Mouse (Mus musculus) gastrocnemius, postnatal 25 days (tissue): Measurements from ENCODE around the gene Olfr102. TPM values are rescaled to one million over a fixed set of nuclear protein-coding genes. Genes with fewer than 3 reads are reported as not detected.

Source experiments
- DNase-seq: peaks from one replicate; pipeline ENCODE4 v3.0.0; 2022
- long read RNA-seq, 2 experiments: library from polyadenylated mRNA; stranded (forward); transcript quantifications; one replicate each; pipeline ENCODE4 v2.0.0; 2021
- total RNA-seq, 2 experiments: library from RNA; stranded (reverse); gene quantifications; 1 replicate in 1 of 2; 2 replicates in 1 of 2; pipeline ENCODE4 v1.2.3; 2021

Olfr102 gene
- total RNA-seq, result not detected
- long read RNA-seq, experiment 1, result 0 reads
- long read RNA-seq, experiment 2, result 0 reads

DNA sequence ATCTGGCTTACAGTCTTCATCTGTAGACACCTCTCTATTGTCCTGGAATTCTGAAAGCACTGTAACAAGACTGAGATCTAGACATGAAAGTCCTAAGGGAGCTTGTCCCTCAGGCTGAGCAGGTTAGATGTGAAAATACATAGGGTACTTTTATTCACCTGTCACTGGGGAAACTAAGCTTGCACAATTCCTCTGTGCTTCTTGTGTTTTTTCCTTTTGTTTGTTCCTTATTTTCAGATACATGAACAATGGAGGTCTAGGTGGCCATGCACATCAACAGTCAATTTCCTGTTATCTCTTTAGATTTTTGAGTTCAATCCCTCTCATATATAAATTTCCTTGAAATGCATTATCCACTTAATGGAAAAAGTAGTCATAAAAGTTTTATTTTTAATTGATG lies at the start of gene Olfr102:
Olfr102 (minus strand) TSS at position 101 of the 400 bp plus-strand sequence.
- no peak for DNase-seq

DNA sequence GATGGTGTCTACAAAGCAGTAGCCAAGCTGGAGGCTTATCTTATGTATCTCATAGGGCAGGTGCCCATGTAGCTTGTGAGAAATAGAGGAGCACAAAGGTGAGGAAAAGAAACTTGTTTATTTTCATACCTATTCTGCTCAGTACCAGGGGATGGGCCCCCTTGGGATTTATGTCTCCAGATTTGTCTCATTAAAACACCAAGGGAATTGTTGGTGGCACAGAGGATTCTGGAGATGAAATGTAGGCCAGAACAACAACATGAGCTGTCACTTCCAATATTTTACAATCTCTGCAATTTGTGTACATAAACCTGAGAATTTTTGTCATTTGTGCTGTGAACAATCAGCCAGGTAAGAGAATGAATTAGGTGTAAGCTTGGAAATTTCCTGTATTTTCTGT lies 42.4 kb upstream of the Olfr102 start, which contains the start of gene Olfr104-ps:
Olfr104-ps (plus strand) TSS at position 301 of the 400 bp plus-strand sequence.
- DNase-seq, result no peak

DNA sequence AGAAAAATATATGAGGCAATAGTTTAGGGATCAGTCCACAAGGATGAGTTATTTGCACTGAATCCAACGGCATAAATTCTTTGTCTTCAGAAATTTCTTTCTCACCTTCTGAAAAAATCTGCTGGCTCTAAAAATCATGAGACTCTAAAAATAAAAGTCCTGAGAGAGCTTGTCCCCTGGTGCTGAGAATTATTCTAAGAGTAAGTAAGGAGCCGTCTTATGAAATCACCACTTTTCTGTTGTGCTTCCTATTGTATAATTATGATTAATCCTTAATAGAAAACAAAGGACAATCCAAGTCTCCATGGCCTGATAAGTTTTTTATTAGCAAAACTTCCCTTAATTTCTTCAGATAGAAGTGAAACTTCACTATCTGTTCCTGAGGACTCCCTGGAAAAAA lies 22.7 kb upstream of the Olfr102 start, which contains the start of gene Olfr103:
Olfr103 (minus strand) TSS at position 101 of the 400 bp plus-strand sequence.
- DNase-seq, result no peak

DNA sequence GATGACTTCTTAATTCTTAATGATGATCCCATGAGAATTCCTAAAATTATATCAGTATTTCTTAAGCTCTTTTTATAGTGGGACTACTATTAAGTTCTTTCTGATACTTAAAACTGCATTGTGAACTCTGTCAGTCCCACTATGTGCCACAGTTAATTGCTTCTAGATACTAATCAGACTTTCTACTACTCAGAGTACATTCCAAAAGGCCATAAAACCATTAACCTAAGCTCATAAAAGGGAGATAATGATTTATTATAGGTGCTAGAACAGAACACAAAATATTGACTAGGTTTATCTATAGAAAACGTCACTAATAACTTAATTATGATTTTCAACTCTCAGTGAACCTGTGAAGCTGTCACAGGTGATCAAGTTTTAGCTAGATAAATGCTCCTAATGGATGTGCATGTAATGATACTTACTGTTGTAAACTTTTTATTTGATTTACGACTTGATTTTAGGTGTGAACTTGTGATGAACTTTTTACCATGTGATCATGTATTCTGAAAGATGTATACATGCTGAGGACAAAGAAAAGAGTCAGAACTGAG lies 6.6 kb downstream of the Olfr102 start:
- DNase-seq, result no peak

DNA sequence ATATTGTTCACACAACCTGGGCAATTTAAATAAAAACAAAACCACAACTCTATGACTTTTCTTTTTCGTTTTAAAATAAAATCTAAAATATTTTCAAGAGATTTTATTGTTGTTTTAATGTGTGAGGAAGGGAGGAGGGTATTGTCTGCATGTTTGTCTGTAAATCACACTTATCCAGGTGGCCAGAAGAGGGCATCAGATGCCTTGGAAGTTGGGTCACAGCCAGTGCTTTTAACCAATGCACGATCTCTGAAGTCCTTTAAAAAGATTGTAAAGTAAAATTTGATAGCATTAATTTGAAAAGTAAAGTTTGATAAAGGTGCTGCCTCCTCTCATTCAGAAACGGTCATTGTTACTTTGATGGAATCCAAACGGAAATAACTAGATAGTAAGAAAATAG lies 8.4 kb downstream of the Olfr102 start:
- DNase-seq, result no peak

DNA sequence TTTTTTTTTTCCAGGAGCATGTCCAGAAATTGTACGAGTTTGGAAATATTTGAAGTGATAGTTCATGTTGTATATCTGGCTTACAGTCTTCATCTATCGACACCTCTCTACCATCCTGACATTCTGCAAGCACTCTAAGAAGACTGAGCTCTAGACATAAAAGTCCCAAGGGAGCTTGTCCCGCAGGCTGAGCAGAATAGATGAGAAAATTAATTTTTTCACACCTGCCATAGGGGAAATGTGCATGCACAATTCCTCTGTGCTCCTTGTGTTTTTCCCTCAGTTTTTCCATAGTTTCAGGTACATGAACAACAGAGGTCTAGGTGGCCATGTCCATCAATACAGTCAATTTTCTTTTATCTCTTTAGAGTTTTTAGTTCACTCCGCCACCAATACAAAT lies 12.6 kb downstream of the Olfr102 start, which contains the start of gene Olfr101:
Olfr101 (minus strand) TSS at position 101 of the 400 bp plus-strand sequence.
- DNase-seq, result no peak

DNA sequence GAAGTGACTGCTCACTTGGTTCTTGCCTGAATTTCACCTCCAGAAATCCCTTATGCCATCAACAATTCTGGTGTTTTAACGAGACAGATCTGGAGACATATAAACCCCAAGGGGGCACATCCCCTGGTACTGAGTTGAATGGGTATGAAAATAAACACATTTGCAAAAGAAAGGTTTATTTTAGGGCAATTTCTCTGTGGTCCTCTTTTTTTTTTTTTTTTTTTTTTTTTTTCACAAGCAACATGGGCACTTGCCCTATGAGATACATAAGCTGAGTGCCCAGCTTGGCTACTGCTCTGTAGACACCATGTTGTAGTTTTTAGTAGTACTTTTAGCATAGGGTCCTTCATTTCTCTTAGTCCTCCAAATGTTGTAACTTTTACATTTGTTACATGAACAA lies 33.5 kb downstream of the Olfr102 start, which contains the start of gene Olfr99:
Olfr99 (minus strand) TSS at position 101 of the 400 bp plus-strand sequence.
- no peak for DNase-seq

DNA sequence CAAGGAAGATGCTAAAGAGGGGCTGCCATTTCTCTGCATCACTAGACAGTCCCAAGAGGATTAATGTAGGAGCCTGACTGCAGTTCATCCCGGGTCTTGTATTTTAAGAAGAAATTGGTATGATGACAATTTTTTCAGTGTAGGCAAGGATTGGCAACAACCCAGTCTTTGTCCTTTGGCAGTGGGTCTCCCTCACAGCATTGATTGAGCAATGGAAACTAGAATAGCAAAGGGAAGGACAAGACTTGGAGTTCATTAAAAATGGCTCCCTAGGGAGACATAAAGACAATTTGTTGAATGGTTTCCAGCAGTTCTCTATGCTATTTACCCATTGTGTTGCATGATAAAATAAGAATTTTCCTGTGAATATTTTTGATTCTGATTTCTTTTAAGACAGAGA lies 36.5 kb downstream of the Olfr102 start:
- no peak for DNase-seq

DNA sequence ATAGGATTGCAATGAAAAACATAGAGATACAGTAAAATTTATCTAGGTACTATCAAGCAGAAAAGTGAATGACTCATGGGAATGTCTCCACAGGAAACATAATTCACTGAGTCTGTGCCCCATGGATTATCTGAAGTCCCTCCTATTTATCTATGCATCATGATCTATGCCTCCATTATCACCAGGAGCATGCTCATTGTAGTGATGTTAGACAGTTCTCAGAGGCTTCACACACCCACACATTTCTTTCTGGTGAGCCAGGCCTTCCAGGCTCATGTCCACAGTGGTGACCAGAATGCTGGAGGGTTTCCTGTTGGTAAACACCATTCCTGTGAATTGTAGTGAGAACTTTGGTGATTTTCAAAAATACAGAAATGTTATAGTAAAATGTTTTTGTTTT lies 40.3 kb downstream of the Olfr102 start:
- no peak for DNase-seq

DNA sequence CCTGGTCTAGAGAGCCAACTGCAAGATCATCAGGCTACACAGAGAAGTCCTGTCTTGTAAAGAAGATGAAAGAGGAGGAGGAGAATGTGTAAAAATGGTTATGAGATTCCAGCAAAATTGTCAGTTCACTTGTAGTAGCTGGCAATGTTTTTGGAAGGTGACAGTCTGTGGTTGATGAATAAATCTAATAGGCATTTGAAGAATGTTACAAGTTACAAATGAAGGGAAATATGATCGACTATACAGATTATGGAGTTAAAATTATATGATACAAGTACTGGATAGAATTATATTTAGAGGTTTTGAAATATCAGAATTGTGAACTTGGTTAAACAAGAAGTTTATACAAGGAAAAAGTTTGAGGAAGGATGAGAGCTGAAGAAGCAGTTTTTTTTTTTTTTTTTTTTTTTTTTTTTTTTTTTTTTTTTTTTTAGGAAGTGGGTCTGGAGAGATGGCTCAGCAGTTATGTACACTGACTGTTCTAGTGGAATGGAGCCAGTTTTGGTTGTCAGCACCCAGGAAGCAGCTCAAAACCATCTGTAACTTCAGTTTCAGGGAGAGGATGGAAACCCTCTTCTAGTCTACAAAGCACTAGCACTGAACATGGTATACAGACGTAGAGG lies 41.1 kb downstream of the Olfr102 start:
- DNase-seq, result no peak

DNA sequence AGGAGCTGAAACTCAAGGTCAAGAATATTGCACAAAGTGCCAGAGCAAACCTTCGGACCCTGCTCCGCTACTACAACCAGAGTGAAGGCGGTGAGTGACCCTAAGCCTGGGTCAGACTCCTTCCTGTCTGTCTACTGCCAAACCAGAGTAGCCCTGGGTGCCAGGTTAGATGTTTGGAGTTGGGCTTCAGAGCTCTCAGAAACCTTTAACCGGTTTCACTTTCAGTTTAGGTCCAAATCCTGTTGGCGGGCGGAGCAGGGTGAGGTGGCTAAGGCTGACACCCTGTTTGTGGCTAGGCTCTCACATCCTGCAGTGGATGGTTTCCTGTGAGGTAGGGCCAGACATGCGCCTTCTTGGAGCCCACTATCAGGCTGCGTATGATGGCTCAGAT lies 46.2 kb downstream of the Olfr102 start:
- peak; percentile 30 for DNase-seq

DNA sequence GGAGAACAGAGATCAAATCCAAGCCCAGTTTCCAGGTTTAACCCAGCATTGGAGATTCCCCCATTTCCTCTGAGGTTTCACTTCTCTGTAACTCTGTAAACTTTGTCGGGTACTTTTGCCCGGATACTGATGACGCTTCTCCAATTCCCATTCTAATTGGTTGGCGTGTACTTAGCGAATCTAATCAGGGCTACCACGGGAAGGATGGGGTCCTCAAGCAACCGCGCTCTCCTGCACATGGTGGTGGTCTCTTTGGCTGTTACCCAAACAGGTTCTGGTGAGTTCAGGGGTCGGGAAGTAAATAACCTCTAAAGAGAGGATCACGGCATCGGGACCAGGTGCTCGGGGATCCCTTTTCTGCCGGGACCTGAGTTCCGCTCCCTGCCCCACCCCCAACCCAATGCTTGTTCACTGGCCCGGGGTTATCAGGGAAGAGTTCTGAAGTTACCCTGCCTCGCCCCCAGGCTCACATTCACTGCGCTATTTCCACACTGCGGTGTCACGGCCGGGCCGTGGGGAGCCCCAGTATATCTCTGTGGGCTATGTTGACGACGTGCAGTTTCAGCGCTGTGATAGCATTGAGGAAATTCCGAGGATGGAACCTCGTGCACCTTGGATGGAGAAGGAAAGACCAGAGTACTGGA lies 46.7 kb downstream of the Olfr102 start, which contains the start of gene H2-M3:
H2-M3 (plus strand) TSS at position 163 of the 644 bp plus-strand sequence.
- DNase-seq, result peak; percentile 78

DNA sequence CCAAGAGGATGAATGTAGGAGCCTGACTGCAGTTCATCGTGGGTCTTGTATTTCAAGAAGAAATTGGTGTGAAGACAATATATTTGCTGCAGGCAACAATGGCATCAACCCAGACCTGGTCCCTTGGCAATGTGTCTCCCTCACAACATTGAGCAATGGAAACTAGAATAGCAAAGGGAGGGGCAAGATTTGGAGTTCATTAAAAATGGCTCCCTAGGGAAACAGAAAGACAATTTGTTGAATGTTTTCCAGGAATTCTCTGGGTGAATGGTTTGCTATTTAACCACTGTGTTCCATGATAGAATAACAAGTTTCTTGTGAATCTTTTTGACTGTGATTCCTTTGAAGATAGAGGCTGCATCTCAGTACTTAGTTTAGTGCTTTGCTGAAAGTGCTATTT lies 53.2 kb downstream of the Olfr102 start, which contains the start of gene Olfr98:
Olfr98 (minus strand) TSS at position 124 of the 400 bp plus-strand sequence.
- no peak for DNase-seq

Other genes starting within 250 kb of the Olfr102 start
- gene Olfr90, start 228.6 kb downstream of the Olfr102 start, total RNA-seq, result not detected
- not detected for gene Olfr91, start 218.8 kb downstream of the Olfr102 start, total RNA-seq
- gene Olfr92, start 197.0 kb downstream of the Olfr102 start, total RNA-seq, result not detected
- not detected for gene Olfr93, start 155.6 kb downstream of the Olfr102 start, total RNA-seq
- gene Ubd, start 123.2 kb downstream of the Olfr102 start, total RNA-seq, result not detected
- not detected for gene Olfr94, start 116.1 kb downstream of the Olfr102 start, total RNA-seq
- not detected for gene Olfr95, start 103.9 kb downstream of the Olfr102 start, total RNA-seq
- not detected for gene Olfr96, start 96.9 kb downstream of the Olfr102 start, total RNA-seq
- not detected for gene Olfr97, start 79.7 kb downstream of the Olfr102 start, total RNA-seq
- gene Olfr98, start 53.3 kb downstream of the Olfr102 start, total RNA-seq, result not detected
- 1 to 10 TPM in 1 of 2 experiments, under 1 TPM in 1; 0.99 to 1.3 TPM for gene H2-M3, start 46.8 kb downstream of the Olfr102 start, total RNA-seq
- not detected for gene Olfr99, start 33.6 kb downstream of the Olfr102 start, total RNA-seq
- gene Olfr101, start 12.7 kb downstream of the Olfr102 start, total RNA-seq, result not detected
- gene Olfr103, start 22.6 kb upstream of the Olfr102 start, total RNA-seq, result not detected
- gene Olfr104-ps, start 42.5 kb upstream of the Olfr102 start, total RNA-seq, result not detected
- gene Olfr105-ps, start 62.0 kb upstream of the Olfr102 start, total RNA-seq, result not detected
- not detected for gene Olfr106-ps, start 73.3 kb upstream of the Olfr102 start, total RNA-seq
- not detected for gene Olfr107, start 82.2 kb upstream of the Olfr102 start, total RNA-seq
- not detected for gene Olfr108, start 128.4 kb upstream of the Olfr102 start, total RNA-seq
- gene Olfr109, start 141.9 kb upstream of the Olfr102 start, total RNA-seq, result not detected
- not detected for gene H2-M2, start 166.5 kb upstream of the Olfr102 start, total RNA-seq
- not detected for gene Olfr110, start 175.4 kb upstream of the Olfr102 start, total RNA-seq
- gene Olfr111, start 191.0 kb upstream of the Olfr102 start, total RNA-seq, result not detected